Mouse (Mus musculus) 416B (cell line): ENCODE measurements at regions not wholly inside any gene's neighbourhood (a gene's known extent, or its start where the extent isn't known, plus 50 kb on each side); places are given as distances from the start of the nearest gene placed in this dataset.

ENCODE experiments used
- DNase-seq: peaks from one replicate; pipeline ENCODE4 v3.0.0; 2011; ENCODE audit warnings: low read depth

DNA sequence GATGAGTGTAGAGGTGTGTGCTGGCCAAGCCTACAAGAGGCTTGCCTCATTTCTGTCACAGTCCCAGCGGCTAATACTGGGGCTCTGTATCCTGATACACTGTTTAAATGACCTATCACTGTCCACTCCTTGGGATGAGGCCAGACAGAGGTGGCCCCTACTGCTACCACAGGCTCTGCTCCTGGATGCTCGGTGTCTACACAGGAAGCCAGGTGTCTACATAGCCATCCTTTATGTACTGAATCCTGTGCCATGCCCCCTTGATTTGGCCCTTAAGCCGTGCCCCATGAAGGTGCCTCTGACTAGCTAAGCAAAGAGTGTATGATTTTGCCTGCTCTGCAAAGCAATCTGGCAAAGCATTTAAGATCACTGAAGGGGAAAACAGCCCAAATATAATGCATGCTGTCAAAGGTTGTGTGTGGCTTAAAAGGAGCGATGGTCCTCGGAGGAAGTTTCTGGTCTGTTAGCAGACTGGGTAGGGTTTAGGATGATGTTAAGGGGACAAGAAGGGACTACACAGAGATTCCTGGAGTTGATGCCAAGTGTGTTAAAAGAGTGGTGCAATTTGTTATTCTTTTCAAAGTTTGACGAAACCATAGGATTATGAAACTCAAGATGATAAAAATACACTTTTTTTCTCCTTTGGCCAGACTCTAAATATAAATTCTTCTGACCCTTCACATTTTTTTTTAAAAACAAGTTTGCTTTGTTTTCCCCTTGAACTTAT, 104.2 kb downstream of the E030025P04Rik start:
- no peak for DNase-seq

DNA sequence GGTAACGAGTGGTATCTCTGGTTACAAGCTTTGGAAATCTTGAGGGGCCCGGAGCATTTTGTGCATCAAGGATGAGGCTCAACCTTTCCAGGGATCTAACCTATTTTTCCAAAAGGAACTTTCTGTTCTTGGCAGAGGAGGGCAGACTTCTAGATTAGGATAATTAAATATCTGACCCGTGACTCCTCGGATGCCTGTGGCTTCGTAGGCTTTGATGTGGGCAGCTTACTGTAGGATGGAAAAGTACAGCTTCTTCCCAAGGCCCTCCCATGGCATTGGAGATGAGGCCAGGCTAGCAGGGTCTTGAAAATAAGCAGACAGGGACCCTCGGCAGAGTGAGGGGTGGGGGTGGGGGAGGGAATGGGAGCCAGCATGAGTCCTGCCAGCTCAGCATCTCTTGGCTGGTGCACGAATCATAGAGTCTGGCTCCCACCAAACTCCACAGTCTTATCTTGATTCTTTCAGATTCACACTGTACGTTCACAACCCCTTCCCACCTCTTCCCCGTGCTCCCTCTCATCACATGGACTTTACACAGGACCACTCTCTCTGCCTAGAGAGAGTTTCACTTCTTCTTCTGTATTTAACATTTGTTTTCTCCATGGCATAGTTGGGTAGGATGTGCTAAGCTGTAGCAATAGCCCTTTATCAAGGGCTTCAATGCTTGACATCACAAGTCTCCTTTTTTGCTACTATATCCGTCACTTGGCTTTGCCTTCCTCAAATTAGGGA, 104.9 kb downstream of the E030025P04Rik start:
- no peak for DNase-seq

DNA sequence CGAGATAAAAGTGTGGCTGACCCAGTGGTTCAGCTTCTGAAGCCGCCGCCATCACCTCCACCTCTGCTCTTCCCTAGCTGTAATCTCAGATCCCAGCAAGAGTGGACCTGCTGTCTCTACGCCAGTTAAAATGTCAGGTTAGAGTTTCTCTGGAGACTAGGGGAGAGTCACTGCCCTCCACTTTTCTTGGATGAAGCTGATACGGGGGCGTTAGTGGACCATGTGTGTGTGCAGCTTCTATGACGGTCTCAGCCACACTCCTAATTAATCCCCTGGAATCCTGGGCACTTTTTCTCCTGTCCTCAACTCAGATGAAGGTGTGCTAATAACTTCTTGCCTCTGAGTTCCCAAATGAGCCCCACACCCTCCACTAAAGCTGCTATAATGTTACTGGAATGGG, 106.0 kb downstream of the E030025P04Rik start:
- no peak for DNase-seq

DNA sequence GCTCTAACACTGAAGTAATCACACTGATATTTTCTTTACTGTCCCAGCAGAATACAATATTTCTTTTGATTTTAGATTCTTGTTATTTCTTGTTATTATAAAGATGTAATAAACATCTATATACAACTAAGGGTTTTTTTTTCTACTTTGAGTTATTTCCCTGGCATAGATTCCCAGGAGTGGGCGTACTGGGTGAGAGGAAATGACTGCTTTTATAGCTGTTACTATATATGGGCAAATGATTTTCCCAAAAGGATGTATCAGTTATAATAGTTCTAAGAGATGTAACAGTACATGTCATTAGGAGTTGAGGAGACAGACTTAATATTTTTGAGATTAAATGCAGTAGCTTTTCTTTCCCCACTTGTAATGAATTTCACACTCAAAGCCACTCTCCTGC, 109.6 kb downstream of the E030025P04Rik start:
- no peak for DNase-seq

DNA sequence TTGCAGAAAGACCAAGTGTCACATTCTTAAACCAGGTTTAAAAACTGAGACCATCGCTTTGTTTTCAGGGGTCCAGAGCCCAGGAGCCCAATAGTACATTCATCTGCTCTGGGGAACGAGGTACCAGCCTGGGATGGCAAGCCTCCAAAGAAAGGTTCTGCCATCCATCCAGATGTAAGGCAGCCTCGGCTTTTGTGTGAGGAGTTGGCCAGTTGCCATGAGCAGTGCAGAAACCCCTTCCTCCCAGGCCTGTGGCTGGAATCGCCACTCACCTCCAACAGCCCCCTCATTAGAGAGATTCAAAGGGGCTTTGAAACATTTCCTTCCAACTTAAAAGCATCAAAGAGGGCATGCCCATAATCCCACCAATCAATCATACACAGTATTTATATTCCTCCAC, 110.1 kb downstream of the E030025P04Rik start:
- no peak for DNase-seq

DNA sequence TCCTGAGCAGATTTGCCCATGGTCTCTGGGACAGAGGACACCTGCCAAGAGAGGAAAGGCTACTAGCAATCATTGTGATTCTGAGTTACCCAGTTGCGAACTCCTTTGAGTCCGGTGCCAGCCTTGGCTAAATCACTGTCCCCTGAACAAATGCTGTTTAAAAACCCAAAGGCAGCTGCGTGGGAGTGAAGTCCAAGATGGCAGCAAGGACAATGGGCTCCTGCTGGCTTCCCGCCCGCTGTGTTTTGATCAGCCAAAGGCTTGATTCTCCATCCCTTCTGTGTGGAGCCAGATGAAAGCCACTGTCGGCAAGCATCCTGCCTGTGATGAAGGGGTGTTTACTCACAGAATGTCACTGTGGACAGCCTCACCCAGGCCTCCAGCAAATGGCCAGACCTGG, 111.4 kb downstream of the E030025P04Rik start:
- DNase-seq: no peak

DNA sequence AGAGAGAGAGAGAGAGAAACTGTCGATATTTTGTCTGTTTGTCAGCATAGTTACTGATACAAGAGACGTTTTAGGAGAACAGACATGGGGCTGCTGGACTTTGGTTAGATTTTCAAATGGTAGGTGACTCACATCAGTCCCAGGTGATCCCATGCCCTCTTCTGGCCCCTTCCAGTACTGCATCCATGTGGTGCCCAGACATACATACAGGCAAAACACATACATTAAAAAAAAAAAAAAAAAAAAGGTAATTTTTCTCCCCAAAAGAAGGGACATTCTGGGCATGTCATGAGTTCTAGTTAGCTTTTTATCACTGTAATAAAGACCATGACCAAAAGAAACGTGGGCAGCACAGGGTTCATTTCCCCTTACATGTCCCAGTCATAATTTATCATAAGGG, 110.3 kb downstream of the Axin2 start:
- peak; percentile 35 for DNase-seq

DNA sequence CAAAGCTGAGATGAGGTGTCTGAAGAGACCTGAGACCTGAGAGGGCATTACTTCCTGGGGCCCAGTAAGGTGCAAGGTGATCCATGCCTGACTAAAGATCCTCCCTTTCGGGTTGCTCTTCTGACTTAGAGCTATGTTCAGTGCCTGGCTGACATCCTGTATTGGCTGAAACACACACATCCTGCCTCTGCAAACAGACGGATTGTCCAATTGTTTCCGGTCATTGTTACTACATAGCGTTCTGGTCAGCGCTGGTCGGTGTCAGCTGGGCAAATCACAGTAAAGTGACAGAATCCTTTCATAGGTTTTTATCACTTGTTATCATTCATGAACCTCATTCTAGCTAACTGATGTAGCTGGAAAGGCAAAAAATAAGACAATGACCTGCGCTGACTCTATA, 109.7 kb downstream of the Axin2 start:
- no peak for DNase-seq

DNA sequence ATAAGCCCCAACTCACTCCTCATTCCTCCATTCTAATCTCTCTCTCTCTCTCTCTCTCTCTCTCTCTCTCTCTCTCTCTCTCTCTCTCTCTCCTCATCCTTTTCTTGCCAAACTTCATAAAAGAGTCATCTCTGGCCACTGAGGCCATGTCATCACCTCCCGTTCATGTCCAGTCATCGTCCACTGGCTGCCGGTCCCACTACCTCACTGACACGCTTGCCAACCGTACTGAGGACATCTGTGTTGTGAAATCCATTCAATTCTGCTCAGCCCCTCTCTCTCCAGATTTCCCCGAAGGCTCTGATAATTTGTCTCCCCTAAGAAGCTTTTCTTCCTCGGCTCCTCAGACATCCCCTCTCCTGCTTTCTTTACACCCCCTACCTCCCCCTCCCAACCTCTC, 94.7 kb downstream of the Axin2 start:
- no peak for DNase-seq

DNA sequence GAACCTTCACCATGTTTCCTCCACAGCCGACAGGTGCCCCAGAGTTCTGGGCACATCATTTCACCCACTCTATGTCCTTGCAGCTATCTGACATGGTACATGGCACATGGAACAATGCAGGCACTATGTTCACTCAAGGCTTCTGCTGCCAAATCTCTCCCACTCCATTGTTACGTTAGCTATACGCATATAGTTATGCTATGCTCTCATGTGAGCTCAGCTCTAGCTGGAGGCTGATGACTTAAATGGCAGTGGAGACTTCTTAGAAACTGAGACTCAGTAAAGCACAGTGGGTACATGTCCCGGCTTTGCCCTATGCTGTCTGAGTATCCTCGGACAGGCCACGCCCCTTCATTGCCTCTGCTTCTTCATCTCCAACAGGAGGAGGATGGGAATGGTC, 91.0 kb downstream of the Axin2 start:
- no peak for DNase-seq

DNA sequence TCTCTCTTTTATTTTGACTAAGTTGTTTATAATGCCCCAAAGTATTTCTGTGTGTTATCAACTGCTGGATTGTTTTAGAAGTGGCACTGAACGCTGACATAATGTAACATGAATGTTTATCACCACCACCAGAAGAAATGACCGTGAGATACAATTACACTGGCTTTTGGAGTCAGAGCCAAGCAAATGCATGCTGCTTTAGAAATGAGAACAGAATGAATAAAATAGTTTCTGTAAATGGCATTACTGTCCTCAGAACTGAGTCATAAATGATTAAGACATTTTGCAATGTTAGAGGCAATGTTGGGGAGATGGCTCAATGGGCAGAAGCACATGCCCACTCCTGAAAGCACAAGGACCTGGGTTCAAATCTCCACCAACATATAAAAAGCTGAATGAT, 88.7 kb downstream of the Axin2 start:
- DNase-seq: no peak

DNA sequence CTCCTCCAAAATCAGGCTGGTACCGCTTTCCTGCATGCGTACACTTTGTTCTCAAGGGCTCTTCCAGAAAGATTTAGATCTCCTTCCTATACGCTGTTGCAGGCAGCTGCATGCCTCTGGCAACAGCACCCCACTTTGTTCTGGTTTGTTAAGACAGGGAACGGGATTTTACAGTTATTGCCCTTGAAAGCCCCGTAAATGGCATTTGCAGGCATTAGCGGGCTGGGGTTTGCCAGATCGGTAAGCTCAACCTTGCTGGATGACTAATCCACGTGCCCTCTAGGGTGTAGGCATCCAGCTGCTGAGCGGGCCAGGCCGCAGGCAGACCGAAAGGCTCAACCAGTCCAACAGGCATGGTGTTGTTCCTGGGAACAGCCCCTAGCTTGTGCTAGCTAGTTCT, 85.5 kb downstream of the Axin2 start:
- DNase-seq: no peak
